Mouse (Mus musculus): ENCODE data around the gene Mxra7.

Gene Mxra7

GRCm38 (mm10) chr11:116819932-116820593 lies 7.8 kb downstream of the Mxra7 start:
- DNase-seq (ENCODE audit: low spot score in 2 of 2), result no peak

DNA sequence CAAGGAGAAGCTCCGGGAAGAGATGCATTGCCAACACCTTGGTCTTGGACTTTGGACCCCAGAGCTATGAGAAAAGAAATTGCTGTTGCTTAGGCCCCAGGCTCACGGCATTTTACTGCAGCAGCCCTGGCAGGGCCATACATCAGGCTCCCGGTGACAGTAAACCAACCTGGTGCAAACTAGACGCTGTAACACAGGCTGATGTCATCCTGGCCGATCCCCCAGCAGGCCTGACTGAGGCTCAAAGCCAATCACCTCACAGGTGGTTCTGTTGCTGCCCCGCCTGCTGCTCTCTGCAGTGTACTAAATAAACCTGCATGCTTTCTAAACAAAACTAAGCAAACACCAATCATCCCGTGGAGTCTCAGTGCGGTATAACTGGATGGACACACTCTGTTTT lies 9.1 kb downstream of the Mxra7 start:
- no peak for DNase-seq (ENCODE audit: low spot score in 2 of 2)

DNA sequence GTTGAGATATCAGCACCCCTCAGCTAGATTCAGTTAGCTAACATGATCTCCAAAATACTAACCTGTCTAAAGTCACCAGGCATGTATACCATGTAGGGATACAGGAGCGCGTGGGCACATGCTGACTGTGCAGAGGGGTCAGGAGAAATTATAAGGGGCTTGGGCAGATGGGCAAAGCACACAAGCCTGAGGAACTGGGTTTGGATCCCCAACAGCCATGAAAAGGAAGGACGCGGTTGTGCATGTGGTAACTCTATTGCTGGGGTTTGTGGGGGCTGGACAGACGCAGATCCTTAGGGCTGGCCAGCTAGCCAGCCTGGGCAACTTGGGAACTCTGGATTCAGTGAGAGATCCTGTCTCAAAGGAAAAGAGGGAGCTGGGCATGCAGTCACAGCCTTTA lies 10.3 kb downstream of the Mxra7 start:
- DNase-seq (ENCODE audit: low spot score in 2 of 2), result no peak

- peak in 1 of 2 experiments; percentile 41 for DNase-seq (ENCODE audit: low spot score in 2 of 2)
These were observed 11.1 kb downstream of the Mxra7 start for GRCm38 (mm10) chr11:116816769-116817168.

- DNase-seq (ENCODE audit: low spot score in 2 of 2), result no peak
These were observed 12.9 kb downstream of the Mxra7 start for GRCm38 (mm10) chr11:116814884-116815415.

- peak; percentile 31 to 48 for DNase-seq (ENCODE audit: low spot score in 2 of 2)
These were observed 13.6 kb downstream of the Mxra7 start for GRCm38 (mm10) chr11:116814076-116814883.

DNA sequence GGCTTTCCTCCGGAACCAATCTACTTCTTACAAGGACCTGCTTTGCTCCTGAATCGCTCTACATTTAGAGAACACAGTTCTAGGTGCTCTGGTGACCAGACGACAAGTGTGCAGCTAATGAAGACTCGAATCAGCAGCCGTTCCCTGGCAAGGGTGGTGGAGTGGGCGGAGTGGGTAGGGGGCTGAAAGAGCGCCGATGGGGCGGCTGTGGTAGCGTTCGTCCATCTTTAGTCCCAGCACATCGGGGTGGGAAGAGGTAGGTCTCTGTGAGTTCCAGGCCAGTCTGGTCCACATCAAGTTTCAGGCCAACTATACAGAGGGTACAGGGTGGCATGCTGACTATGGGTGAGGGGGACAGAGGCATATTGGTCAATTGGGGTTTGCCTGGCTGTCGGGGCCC lies 14.2 kb downstream of the Mxra7 start:
- DNase-seq (ENCODE audit: low spot score in 2 of 2), result no peak

DNA sequence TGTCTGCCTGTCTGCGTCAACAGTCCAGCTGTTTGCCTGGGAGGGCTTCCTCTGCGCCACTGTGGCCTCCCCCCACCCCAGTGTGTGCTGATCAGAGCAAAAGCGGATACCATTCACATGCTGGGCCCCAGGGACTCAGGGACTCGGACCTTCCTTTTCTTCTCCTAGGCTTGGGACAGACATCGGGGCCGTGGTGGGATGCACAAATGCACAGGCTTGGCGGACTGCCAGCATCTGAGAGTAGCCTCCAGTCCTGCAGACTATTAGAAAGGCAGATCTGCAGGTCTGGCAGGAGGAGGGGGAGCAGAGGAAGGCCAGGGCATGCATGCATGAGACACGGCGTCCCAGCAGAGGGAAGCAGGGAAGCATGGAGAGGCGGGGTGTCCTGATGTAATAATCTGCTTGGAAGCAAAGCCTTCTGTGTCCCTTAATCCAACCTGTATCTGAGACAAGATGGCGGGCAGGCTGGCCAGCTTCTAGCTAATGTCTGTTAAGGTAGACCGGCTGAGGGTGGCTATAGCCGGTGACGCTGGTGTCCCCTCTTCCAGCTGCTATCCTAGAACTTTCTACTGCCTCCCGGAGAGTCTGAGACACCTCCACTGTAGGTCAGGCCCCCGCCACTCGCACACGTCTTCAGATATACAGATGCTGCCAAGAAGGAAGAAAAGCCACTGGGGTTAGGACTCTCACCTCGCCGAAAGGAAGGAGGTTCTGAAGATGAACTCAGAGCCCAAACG lies 14.9 kb downstream of the Mxra7 start:
- no peak for DNase-seq (ENCODE audit: low spot score in 2 of 2)

- no peak for DNase-seq (ENCODE audit: low spot score in 2 of 2)
These were observed 16.6 kb downstream of the Mxra7 start for GRCm38 (mm10) chr11:116810983-116811901.

GRCm38 (mm10) chr11:116810528-116810927 lies 17.3 kb downstream of the Mxra7 start:
- no peak for DNase-seq (ENCODE audit: low spot score in 2 of 2)

GRCm38 (mm10) chr11:116809520-116809919 lies 18.3 kb downstream of the Mxra7 start:
- DNase-seq (ENCODE audit: low spot score in 2 of 2), result no peak

GRCm38 (mm10) chr11:116808811-116809395 lies 18.9 kb downstream of the Mxra7 start:
- DNase-seq (ENCODE audit: low spot score in 2 of 2), result no peak

DNA sequence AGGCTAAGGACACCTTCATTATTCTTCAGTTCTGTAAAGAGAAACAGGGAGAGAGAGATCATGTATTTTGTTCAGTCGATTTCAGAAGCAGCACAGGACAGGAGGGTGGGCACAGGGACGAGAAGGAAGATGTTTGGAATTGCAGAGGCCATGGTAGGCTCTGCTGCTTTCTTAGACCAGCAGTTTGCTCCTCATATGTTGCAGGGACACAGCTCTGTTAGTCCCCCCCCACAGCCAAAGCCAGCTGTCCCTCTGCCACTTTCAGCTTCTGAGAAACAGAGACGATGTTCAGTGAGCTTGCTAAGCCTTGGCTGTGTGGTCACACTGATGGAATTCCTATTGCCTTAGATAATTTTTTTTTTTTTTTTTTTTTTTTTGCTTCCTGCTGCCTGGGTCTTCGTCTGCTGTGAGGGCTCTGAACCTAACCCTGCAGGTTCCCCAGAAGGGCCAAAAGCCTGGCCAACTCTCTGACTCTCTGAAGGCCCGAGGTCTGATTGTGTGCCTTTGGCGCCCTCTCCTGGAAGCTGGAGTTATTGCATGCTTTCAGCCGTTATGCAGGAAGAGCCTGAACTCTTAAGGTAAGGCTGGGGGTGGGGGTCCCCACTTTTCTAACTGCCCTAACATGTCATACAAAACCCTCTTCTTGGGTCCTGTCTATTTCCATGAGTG lies 19.8 kb downstream of the Mxra7 start:
- DNase-seq (ENCODE audit: low spot score in 2 of 2), result peak; percentile 82 to 85

GRCm38 (mm10) chr11:116807526-116807925 lies 20.3 kb downstream of the Mxra7 start:
- no peak for DNase-seq (ENCODE audit: low spot score in 2 of 2)

DNA sequence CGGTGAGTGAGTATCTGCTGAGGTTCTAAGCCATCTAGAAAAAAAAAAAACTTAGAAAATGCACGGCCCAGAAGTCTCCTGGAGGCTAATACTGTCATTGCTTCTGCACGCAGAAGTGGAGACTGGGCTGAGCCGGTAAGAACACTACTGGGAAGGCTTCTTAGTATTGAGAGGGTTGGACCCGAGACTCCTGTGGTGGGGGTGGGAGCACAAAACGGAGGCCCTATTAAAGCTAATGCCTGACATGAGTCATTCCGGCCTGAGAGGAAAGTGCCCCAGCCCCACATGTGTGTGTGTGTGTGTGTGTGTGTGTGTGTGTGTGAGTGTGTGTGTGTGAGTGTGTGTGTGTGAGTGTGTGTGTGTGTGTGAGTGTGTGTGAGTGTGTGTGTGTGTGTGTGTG lies 20.7 kb downstream of the Mxra7 start:
- no peak for DNase-seq (ENCODE audit: low spot score in 2 of 2)

DNA sequence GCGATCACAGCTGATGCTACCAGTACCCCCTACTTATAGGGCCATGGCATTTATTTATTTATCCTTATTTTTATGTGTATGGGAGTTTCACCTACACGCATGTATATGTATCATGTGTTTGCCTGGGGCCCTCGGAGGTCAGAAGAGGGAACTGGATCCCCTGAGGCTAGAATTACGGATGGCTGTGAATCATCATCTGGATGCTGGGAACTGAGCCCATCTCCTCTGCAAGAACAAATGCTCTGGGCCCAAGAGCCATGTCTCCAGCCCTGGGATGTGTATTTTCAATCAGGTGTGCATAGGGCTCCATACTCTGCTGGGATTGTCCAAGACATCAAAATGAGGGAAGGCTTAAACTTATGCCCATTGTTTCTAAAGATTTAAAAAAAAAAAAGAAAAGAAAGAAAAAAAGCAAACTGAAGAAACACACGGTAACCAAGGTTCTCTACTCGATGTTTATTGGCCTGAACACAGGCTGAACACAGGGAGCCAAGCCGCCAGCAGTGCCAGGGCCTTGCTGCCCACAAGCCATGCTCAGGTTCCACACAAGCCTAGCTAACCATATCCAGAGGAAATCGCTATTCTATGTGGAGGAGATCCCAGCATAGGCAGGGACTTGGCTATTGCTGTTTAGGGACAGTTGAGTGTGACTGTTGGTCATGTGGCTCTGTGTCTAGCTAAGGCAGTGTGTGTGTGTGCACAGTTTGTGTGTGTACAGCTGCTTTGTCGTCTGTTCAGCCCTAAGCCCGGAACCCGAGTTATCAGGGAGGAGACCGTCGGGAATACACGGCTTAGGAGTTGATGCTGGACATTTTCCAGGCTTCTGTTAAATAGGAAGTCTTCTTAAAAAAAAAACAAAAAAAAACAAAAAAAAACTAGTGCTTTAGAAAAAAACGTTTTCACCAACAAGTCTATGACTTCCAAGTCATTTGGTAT lies 21.4 kb downstream of the Mxra7 start:
- no peak for DNase-seq (ENCODE audit: low spot score in 2 of 2)

- no peak for DNase-seq (ENCODE audit: low spot score in 2 of 2)
These were observed 25.1 kb downstream of the Mxra7 start for GRCm38 (mm10) chr11:116802709-116803108.

DNA sequence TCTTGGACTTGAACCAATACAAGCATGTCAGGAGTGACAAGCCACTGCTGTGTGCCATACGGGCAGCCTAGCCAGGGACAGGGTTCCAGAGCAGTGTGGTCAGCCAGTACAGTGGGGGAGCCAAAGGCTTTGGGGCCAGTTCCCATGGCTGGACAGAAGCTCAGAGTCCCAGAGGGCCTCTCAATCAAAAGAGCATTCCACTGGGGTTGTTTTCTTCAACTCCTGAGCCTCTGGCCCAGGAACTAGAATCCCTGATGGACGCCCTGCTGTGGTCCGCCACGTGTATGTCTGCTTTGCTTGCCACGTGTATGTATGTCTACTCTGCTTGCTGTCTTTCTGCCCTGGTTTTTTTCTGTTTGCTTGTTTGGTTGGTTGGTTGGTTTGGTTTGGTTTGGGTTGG lies 26.7 kb downstream of the Mxra7 start:
- DNase-seq (ENCODE audit: low spot score in 2 of 2), result no peak

GRCm38 (mm10) chr11:116799364-116799763 lies 28.5 kb downstream of the Mxra7 start:
- no peak for DNase-seq (ENCODE audit: low spot score in 2 of 2)

Data from urinary bladder, postnatal 36 days (tissue).